Mouse (Mus musculus) MEL (cell line): ENCODE results near the gene Gm21761.
"Not testable (repeated sequence)": the region's sequence is repeated elsewhere in the genome, so short reads cannot be mapped to it uniquely, and the experiment has no call there.

ENCODE experiments used
- CTCF ChIP-seq, 3 experiments: IDR thresholded peaks in 2 of 3; conservative IDR thresholded peaks in 1 of 3; 2 replicates each; pipeline ENCODE4 v1.5.1; 2011 to 2012; ENCODE audit warnings: low read length in 3 of 3, low read depth in 2 of 3, mild to moderate bottlenecking in 2 of 3, improper control_type of control experiment in 1 of 3, inconsistent platforms in 1 of 3, mixed read lengths in 1 of 3, moderate library complexity in 1 of 3; ENCODE audit not compliant: control insufficient read depth in 1 of 3, insufficient read depth in 1 of 3, poor library complexity in 1 of 3, severe bottlenecking in 1 of 3
- EP300 ChIP-seq, 2 experiments: IDR thresholded peaks; 2 replicates each; pipeline ENCODE4 v1.6.1; 2011; ENCODE audit warnings: improper control_type of control experiment in 2 of 2, low read length in 2 of 2, low read depth in 1 of 2, mild to moderate bottlenecking in 1 of 2
- GATA1 ChIP-seq: IDR thresholded peaks from 2 replicates; pipeline ENCODE4 v1.6.1; 2011; ENCODE audit warnings: low read depth, low read length, improper control_type of control experiment
- HCFC1 ChIP-seq: IDR thresholded peaks from 2 replicates; pipeline ENCODE4 v1.6.1; 2012; ENCODE audit warnings: low read depth, mild to moderate bottlenecking, inconsistent platforms, low read length, improper control_type of control experiment, moderate library complexity
- MAZ ChIP-seq: IDR thresholded peaks from 2 replicates; pipeline ENCODE4 v1.6.1; 2012; ENCODE audit warnings: low read depth, mild to moderate bottlenecking, inconsistent platforms, low read length, improper control_type of control experiment
- MXI1 ChIP-seq: IDR thresholded peaks from 2 replicates; pipeline ENCODE4 v1.6.1; 2011; ENCODE audit warnings: mild to moderate bottlenecking, low read depth, low read length, improper control_type of control experiment
- POLR2A ChIP-seq, 2 experiments: IDR thresholded peaks; 2 replicates each; pipeline ENCODE4 v1.6.1; 2011 to 2012; ENCODE audit warnings: low read length in 2 of 2, mild to moderate bottlenecking in 2 of 2, control low read depth in 1 of 2, improper control_type of control experiment in 1 of 2, low read depth in 1 of 2, moderate library complexity in 1 of 2; ENCODE audit not compliant: control insufficient read depth in 1 of 2, insufficient read depth in 1 of 2, poor library complexity in 1 of 2
- UBTF ChIP-seq: IDR thresholded peaks from 2 replicates; pipeline ENCODE4 v1.6.1; 2012; ENCODE audit warnings: low read depth, mild to moderate bottlenecking, inconsistent platforms, low read length, improper control_type of control experiment, moderate library complexity, borderline replicate concordance; ENCODE audit not compliant: insufficient read depth
- USF1 ChIP-seq: IDR thresholded peaks from 2 replicates; pipeline ENCODE4 v1.6.1; 2014; ENCODE audit warnings: low read depth, mild to moderate bottlenecking, inconsistent platforms, low read length, improper control_type of control experiment, moderate library complexity
- USF2 ChIP-seq, 2 experiments: IDR thresholded peaks; 2 replicates each; pipeline ENCODE4 v1.6.1; 2011 to 2012; ENCODE audit warnings: improper control_type of control experiment in 2 of 2, low read length in 2 of 2, borderline replicate concordance in 1 of 2, inconsistent platforms in 1 of 2, low read depth in 1 of 2, mild to moderate bottlenecking in 1 of 2; ENCODE audit not compliant: insufficient read depth in 1 of 2
- ZC3H11A ChIP-seq: IDR thresholded peaks from 2 replicates; pipeline ENCODE4 v1.6.1; 2012; ENCODE audit warnings: low read depth, mild to moderate bottlenecking, inconsistent platforms, low read length, improper control_type of control experiment

- not testable (repeated sequence) for TF ChIP-seq POLR2A (IDR thresholded peaks at IDR 0.05; ENCODE audit: control insufficient read depth in 1 of 2, insufficient read depth in 1 of 2, low read depth in 1 of 2, low read length in 2 of 2, poor library complexity in 1 of 2); CTCF (IDR thresholded peaks at IDR 0.05 in 2 of 3, conservative IDR thresholded peaks at IDR 0.05 in 1 of 3; ENCODE audit: control insufficient read depth in 1 of 3, insufficient read depth in 1 of 3, low read depth in 2 of 3, low read length in 3 of 3, poor library complexity in 1 of 3, severe bottlenecking in 1 of 3); UBTF; EP300 (IDR thresholded peaks at IDR 0.05; ENCODE audit: low read depth in 1 of 2, low read length in 2 of 2); GATA1; USF1; USF2 (IDR thresholded peaks at IDR 0.05; ENCODE audit: borderline replicate concordance in 1 of 2, insufficient read depth in 1 of 2, low read depth in 1 of 2, low read length in 2 of 2); MXI1; HCFC1; ZC3H11A; MAZ
Measured at GRCm38 (mm10) chr13:119969163-119969562, 40.1 kb upstream of the Gm21761 start.
